Mouse (Mus musculus) layer of hippocampus, adult 2 months (tissue): ENCODE measurements around the gene Olfr481. TPM values are rescaled to one million over a fixed set of nuclear protein-coding genes. Genes with fewer than 3 reads are reported as not detected.

Source experiments
- DNase-seq, 2 experiments: peaks; one replicate each; pipeline ENCODE4 v3.0.0; 2022; ENCODE audit warnings: low spot score in 2 of 2
- H3K27ac ChIP-seq: fragments of 200-600 bp; 2 replicates; pipeline ENCODE4 v1.8.1; 2022
- H3K4me3 ChIP-seq: fragments of 200-600 bp; 2 replicates; pipeline ENCODE4 v1.8.1; 2022; ENCODE audit warnings: mild to moderate bottlenecking
- CTCF ChIP-seq: fragments of 200-600 bp; conservative IDR thresholded peaks from 2 replicates; pipeline ENCODE4 v1.8.1; 2022; ENCODE audit warnings: antibody characterized with exemption, mild to moderate bottlenecking, moderate library complexity
- long read RNA-seq, 2 experiments: library from polyadenylated mRNA; stranded (forward); transcript quantifications; one replicate each; pipeline ENCODE4 v2.0.0; 2021; ENCODE audit warnings: borderline mapping rate in 2 of 2
- total RNA-seq, 2 experiments: library from RNA; stranded (reverse); gene quantifications; 2 replicates each; pipeline ENCODE4 v1.2.3; 2021

Gene Olfr481
- total RNA-seq, result not detected
- long read RNA-seq, experiment 1, result 0 reads
- long read RNA-seq, experiment 2, result 0 reads

DNA sequence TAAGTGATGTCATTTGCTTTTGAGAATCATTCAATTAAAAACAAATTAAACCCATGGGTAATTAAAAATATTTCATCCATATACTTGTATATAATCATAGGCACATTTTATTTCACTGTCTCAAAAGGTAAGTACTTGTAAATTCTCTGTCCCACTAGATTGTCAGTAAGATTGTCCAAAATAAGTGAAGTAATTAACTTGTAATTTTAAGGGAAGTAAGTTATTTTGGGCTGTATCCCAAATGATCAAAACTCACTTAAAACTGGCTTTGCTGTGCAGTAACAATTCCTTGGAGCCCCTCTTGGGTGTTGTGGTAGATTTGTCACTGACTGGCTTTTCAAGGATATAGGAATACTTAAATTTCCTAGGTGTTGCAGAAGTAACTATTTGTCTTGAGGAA, at the start of gene Olfr481:
Gene Olfr481 (plus strand): TSS at position 301 of the 400 bp plus-strand sequence.
- Histone ChIP-seq H3K4me3 (no peak within 1 kb of the TSS), H3K27ac (no peak within 1 kb of the TSS)
- no peak for DNase-seq
- no peak for TF ChIP-seq CTCF

DNA sequence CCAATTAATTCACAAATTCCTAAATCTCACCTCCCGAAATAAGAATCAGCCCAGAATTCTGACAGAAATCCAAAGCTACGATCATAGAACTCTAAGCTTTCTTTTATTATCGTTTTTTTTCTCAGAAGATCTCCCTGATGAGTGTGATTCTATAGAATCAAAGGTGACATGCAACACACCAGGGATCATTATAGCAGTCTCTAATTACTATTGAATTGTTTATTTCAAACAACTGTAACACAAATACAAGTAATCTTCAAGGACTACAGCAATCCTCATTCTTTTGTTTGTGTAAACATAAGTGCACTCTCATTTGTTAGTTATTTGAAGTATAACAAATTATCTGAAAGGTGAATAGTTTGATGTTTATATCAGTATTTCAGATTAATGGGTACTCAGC, 45.8 kb upstream of the Olfr481 start, which contains the start of gene Olfr478:
Gene Olfr478 (minus strand): TSS at position 101 of the 400 bp plus-strand sequence.
- no peak within 1 kb of the TSS for H3K27ac ChIP-seq

GRCm38 (mm10) chr7:108050393-108050792, 29.3 kb upstream of the Olfr481 start, which contains the start of gene Olfr479:
Gene Olfr479, plus strand, starts transcription at chr7:108050693.
- Histone ChIP-seq H3K27ac (no peak within 1 kb of the TSS), H3K4me3 (no peak within 1 kb of the TSS)
- no peak for DNase-seq
- TF ChIP-seq CTCF, result no peak

More for the DNA sequence above, 45.8 kb upstream of the Olfr481 start, which contains the start of gene Olfr478:
- TF ChIP-seq CTCF, result no peak
- no peak for DNase-seq
- H3K4me3 ChIP-seq, result no peak within 1 kb of the TSS

DNA sequence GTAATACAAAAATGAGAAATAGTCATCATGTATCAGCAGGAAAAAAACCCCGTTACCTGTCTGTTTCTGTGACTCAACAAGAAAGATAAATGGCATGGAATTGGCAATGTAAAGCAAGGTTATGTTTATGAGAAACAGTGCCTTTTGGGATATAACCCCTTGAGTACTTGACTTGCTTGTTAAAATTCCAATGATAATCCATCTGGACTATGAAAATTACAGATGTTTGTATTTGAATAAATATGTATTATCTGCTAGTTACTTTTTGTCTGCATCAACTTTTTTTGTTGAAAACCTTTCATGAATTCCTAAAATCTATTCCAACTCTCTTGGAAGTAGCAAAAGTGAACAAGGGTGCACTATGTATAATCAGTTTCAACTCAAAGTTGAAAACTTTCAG, 12.4 kb upstream of the Olfr481 start, which contains the start of gene Olfr480:
Gene Olfr480 (minus strand): TSS at position 101 of the 400 bp plus-strand sequence.
- Histone ChIP-seq H3K27ac (no peak within 1 kb of the TSS), H3K4me3 (no peak within 1 kb of the TSS)
- DNase-seq, result no peak
- TF ChIP-seq CTCF, result no peak

GRCm38 (mm10) chr7:108097486-108097885, 17.8 kb downstream of the Olfr481 start, which contains the start of gene Olfr482:
Gene Olfr482, minus strand, starts transcription at chr7:108097586.
- no peak within 1 kb of the TSS for H3K4me3 ChIP-seq
- no peak within 1 kb of the TSS for H3K27ac ChIP-seq
- no peak for TF ChIP-seq CTCF
- no peak for DNase-seq

GRCm38 (mm10) chr7:108100549-108100948, 20.9 kb downstream of the Olfr481 start, which contains the start of gene Olfr483:
Gene Olfr483, plus strand, starts transcription at chr7:108100849.
- H3K4me3 ChIP-seq, result no peak within 1 kb of the TSS
- DNase-seq, result no peak
- no peak within 1 kb of the TSS for H3K27ac ChIP-seq
- TF ChIP-seq CTCF, result no peak

- H3K4me3 ChIP-seq, result no peak overlapping the region
- DNase-seq, result no peak
- H3K27ac ChIP-seq, result no peak overlapping the region
- no peak for TF ChIP-seq CTCF
These were observed 41.0 kb downstream of the Olfr481 start for GRCm38 (mm10) chr7:108120681-108121080.

- TF ChIP-seq CTCF, result no peak
- no peak overlapping the region for H3K4me3 ChIP-seq
- no peak overlapping the region for H3K27ac ChIP-seq
- DNase-seq, result no peak
These were observed 41.8 kb downstream of the Olfr481 start for GRCm38 (mm10) chr7:108121416-108121815.

DNA sequence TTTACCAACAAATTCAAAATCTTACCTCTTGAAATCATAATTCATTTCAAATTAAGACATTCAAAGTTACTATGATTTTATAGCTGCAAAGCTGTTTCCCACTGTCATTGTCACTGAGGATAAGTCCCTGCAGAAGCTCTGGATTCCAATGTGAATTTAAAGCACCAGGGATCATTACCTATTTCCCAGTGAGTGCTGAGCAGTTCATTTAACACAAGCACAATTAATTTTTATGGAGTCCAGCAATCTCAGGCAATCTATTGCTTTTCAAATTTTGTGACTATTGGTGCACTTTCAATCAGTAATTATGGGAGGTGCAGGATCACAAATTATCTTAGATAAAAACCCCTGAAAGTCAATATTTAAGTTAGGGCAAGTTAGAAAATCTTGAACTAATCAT, 47.7 kb downstream of the Olfr481 start, which contains the start of gene Olfr484:
Gene Olfr484 (minus strand): TSS at position 101 of the 400 bp plus-strand sequence.
- H3K27ac ChIP-seq, result no peak within 1 kb of the TSS
- no peak for TF ChIP-seq CTCF
- DNase-seq, result no peak
- no peak within 1 kb of the TSS for H3K4me3 ChIP-seq

Other genes with a start within 250 kb of the Olfr481 start
- gene Olfr470, start 232.4 kb upstream of the Olfr481 start, total RNA-seq, result not detected
- gene Olfr472, start 182.0 kb upstream of the Olfr481 start, total RNA-seq, result not detected
- gene Olfr473, start 149.4 kb upstream of the Olfr481 start, total RNA-seq, result not detected
- not detected for gene Olfr474, start 125.2 kb upstream of the Olfr481 start, total RNA-seq
- not detected for gene Olfr476, start 115.1 kb upstream of the Olfr481 start, total RNA-seq
- not detected for gene Olfr477, start 93.2 kb upstream of the Olfr481 start, total RNA-seq
- not detected for gene Olfr478, start 45.9 kb upstream of the Olfr481 start, total RNA-seq
- not detected for gene Olfr479, start 29.2 kb upstream of the Olfr481 start, total RNA-seq
- gene Olfr480, start 12.5 kb upstream of the Olfr481 start, total RNA-seq, result not detected
- 1 to 10 TPM; 2.2 TPM for gene Olfr482, start 17.7 kb downstream of the Olfr481 start, total RNA-seq
- gene Olfr483, start 21.0 kb downstream of the Olfr481 start, total RNA-seq, result not detected
- gene Olfr484, start 47.6 kb downstream of the Olfr481 start, total RNA-seq, result not detected
- not detected for gene Olfr485, start 80.0 kb downstream of the Olfr481 start, total RNA-seq
- not detected for gene Olfr486, start 92.9 kb downstream of the Olfr481 start, total RNA-seq
- gene Olfr487, start 134.8 kb downstream of the Olfr481 start, total RNA-seq, result not detected
- gene Olfr488, start 178.5 kb downstream of the Olfr481 start, total RNA-seq, result not detected
- not detected for gene Olfr490, start 209.1 kb downstream of the Olfr481 start, total RNA-seq
- not detected for gene Olfr491, start 233.6 kb downstream of the Olfr481 start, total RNA-seq
- not detected for gene Olfr492, start 243.8 kb downstream of the Olfr481 start, total RNA-seq